Mouse (Mus musculus): Measurements from ENCODE around the gene Gm4707.
"Not testable (repeated sequence)": the region's sequence is repeated elsewhere in the genome, so short reads cannot be mapped to it uniquely, and the experiment has no call there.

Gene Gm4707

DNA sequence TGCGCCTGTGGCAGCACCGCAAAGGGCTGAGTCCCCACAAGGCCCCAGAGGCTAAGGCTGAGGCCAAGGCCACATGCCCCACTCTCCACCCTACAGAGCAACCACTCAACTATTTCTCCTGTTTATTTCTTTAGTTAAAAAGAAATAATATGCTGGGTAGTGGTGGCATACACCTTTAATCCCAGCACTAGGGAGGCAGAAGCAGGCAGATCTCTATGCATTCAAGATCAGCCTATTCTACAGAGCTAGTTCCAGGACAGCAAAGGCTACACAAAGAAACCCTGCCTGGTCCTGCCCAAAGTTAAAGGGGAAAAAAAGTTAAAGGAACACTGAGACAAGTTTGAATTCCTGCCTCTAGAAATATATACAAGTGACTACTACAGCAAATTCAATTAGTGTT is at the start of gene Gm4707:
TSS of gene Gm4707 (minus strand) at position 101 of the 400 bp plus-strand sequence.
- DNase-seq (ENCODE audit: low spot score): no peak

DNA sequence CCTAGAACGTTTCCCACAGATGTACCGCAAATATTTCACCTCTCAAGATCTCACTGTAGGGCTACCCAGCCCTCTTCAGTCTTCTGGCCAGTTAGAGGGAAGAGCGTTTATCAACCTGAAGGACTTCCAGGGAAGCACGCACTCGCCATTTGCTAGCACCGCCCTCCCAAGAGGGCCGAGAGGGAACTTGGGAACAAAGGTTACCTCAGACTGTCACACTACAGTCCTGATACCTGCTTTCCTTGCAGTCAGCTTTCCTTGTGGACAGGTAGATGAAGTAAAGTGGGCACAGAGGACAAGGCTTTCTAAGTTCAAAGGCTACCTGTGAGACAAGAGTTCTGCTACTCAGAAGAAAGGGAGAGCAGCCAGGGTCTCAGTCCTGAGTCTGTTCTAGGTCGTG is 47.1 kb upstream of the Gm4707 start:
- no peak for DNase-seq (ENCODE audit: low spot score)

DNA sequence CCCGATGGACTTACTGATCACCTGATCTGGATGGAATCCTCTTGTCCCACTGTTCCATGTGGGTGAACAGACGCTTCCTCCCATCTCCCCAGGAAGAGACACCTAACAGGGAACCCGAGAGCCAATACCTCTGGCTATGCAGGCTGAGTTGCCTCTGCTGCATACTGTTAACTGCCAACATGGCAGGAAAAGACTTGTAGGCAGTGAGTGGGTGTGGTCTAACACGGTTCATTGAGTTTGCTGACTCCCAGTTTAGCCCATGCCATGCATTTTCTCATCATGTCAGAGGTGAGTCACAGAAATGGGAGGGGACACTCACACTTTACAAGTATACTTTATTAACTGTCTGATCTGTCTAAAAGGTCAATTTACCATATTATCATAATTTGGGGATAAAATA is 36.1 kb upstream of the Gm4707 start:
- DNase-seq (ENCODE audit: low spot score): no peak

DNA sequence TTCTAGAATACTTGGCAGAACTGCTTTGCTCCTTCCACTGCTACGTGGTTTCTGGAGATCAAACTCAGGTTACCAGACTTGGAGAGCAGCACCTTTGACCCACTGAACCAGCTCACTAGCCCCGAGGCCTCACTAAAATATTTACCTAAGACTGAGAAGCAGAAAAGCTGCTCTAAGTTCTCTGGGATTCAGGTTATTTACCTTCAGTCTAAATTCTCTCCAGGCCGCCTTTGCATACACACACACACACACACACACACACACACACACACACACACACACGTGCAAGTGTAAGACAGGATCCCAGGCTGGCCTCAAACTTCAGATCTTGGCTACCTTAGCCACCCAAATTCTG is 31.6 kb upstream of the Gm4707 start:
- no peak for DNase-seq (ENCODE audit: low spot score)

DNA sequence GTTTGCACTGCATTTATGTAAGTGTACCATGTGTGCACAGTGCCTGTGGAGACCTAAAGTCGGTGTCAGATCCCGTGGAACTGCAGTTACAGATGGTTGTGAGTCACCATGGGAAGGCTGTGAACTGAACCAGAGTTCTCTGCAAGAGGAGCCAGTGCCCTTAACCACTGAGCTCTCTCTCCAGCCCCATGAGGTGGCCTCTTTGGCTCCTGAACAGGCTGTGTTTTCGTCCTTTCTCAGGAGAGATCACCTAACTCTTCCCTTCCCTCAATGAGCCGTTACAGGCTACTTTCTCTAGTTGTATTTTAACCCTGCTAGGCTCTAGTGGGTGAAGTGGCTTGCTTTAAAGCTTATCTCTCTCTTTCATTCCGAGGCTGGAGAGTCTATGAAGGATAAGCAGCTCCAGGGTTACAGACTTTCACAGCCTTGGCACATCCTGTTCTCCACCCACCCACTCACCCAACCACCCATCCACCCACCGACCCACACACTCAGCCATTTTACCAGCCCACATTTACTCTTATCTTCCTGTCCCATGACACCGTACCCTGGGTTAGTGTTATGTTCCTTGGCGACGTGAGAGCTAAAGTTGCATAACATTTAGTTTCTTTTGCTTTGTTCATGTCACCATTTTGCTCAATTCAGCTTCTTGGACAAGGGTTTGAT is 31.1 kb upstream of the Gm4707 start:
- DNase-seq (ENCODE audit: low spot score): peak; percentile 42

DNA sequence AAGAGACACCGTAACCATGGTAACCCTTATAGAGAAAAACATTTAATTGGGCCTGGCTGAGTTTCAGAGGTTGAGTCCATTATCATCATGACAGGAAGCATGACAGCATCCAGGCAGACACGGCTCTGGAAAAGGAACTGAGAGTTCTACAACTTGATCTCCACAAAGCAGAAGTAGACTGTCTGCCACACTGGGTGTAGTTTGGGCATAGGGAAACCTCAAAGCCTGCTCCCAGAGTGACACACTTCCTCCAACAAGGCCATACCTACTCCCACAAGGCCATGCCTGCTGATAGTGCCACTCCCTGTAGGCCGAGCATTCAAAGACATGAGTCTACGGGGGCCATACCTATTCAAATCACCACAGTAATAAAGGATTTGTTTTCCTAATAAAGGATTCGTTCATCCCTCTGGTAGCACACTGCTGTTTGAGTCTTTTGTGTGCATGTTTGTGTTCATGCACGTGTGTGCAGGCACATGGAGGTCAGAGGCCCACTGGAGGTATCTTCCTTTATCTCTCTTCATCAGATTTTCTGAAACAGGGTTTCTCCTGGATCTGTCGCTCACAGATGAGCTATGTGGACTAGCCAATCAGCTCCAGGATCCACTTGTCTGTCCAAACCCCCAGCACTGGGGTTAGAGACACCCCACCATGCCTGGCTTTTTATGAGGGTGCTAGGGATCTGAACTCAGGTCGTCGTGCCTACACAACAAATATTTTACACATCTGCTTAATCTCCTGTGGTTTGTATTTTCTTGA is 30.2 kb upstream of the Gm4707 start:
- DNase-seq (ENCODE audit: low spot score): peak; percentile 25

DNA sequence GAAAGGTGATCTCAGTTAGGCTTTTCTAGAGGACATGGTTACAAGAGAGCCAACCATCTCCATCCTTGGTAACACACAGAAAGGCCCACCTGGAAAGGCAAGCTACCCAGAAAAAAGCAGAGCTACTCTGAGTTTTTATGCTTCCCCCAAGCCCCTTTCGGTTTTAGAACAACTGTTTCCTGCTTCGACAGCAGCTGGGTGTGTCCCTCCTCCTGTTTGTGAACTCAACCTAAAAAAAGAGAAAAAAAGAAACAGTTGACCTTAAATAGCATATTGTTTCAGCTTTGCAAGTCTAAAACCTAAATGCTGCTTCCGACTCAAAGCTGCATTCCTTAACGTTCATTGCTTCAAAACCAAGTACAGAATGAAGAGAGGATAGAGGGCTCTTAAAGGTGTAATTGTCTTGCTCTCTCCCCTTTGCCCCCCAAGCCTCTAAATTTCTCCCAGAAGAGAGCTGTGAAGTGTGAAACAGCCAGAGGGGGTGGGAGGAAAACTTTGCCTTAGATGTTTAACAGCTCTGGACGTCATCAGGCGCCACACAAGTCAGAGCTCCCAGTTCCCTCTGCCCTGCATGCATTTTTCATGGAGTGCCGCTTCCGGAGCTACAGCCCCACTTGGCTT is 26.6 kb upstream of the Gm4707 start:
- DNase-seq (ENCODE audit: low spot score): peak; percentile 50

DNA sequence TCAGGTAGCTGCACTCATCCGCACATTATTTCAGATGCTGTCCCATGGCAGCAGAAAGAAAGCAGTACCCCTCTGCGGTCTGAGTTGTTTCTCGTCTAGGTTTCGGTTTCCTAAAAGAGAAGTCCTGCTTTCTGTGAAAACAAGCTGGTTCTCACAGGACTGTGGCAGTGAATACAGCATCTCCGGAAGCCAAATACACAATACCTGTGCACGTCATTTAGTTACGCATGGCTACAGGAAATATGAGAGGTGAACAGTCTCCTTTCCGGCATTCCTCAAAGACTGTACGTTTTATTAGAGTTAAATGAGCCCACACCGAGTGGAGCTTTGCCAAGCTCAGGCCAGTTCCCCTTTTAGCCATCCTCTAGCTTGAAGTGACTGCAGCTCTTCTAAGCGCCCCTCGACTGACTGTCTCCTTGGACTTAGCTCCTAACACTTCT is 26.1 kb upstream of the Gm4707 start:
- peak; percentile 68 for DNase-seq (ENCODE audit: low spot score)

DNA sequence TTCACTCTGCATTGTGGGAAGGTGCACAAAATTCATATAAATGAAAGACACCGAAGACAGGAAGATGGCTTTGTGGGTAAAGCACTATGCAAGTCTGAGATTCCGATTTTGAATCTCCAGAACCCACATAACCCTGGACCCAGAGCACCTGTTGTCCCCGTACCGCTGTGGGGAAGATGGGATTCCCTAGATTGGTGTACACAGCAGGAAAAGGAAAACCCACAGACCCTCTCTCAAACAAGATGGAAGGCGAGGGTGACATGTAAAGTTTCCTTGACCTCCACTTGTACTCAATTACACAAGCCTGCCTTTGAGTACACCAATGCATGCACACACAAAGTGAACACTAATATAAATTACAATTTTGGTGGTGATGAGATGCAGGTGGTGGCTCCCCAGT is 25.0 kb upstream of the Gm4707 start:
- no peak for DNase-seq (ENCODE audit: low spot score)

DNA sequence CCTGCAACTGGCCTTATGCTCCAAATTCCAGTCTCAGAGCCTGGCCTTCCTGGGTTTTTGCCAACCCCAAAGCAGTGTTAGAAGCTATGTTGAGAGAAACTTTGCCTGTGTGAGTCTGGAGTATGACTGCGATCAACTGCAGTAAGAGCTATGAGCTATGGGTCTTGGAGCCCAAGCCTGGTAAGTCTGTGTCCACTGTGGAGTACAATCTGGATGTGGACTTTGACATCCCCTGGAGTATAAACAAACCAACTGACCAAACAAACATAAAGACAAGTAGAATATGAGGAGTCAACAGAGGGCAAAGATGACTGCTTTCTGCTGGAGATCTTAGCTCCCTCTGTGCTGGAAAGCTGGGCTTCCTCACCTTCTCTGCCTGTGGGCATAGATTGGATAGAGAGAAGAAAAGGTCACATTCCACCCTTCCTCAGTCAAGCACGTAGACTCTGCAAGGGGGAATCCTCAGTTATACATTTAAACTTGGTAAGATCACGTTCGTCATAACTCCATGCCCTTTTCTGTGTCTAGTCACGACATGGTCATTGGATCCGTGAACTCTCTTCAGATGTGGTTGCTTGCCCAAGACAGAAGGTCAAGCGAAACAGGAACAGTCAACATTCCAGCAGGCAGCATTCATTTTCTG is 23.8 kb upstream of the Gm4707 start:
- DNase-seq (ENCODE audit: low spot score): no peak

DNA sequence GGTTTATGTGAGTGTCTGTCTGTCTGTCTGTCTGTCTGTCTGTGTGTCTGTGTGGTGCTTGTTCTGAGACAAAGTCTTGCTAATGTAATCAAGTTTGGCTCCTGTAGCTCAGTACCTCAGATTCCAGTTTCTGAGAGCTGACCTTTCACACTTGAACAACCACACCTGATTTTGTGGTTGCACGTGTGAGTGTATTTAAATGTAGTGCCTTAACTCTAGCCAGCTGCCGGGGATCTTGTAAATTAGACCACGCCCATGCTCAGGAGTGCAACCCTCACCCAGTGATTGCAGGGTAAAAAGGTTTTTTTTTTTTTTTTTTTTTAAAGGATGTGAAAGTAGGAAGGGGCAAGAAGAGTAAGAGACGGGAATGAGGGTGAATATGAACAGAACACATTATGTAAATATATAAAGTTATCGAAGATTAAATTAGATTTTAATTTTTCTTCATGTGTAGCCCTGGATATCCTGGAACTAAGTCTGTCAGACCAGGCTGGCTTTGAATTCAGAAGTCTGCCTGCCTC is 19.7 kb upstream of the Gm4707 start:
- DNase-seq (ENCODE audit: low spot score): peak; percentile 75

DNA sequence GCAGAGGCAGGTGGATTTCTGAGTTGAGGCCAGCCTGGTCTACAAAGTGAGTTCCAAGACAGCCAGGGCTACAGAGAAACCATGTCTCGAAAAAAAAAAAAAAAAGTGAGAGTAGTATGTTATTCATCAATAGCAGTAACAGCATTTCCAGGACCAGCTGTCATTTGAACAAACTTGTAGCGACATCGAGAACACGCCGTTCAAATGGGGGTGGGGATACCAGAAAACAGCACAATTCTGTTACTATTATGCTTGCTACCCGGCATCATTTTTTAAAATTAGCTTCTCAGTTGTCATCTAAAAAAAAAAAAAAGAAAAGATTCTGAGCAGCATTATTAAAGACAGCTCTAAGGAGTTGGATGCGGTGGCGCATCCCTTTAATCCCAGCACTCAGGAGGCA is 17.8 kb upstream of the Gm4707 start:
- DNase-seq (ENCODE audit: low spot score): no peak

DNA sequence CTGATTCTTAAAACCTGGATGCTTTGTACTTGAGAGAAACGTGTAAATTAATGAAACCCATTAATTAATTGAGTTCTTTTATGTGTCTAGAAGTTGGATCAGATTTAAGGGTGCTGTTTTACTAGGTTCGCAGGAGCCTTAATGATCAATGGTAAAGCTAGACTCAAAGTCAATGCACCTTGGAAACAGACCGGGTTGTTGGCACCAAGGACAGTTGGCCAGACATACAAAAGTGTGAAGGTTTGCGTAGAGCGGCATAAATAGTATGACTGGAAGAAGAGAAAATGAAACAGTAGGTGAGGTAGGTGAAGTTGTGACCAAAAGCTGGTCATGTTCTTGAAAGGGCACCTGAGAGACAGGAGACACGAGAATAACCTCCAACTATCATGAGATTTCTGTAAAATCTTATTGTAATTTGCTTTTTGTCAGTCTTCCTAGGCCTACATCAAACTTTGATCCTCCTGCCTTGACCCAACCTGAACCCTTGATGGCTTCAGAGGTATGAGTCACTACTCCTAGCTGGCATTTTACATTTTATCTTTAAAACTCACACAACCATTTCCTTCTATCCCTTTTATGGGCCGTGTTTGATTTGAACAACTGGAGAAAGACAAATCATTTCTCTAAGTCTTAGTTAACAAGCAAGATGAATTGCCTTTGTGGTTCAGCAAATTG is 16.8 kb upstream of the Gm4707 start:
- no peak for DNase-seq (ENCODE audit: low spot score)

DNA sequence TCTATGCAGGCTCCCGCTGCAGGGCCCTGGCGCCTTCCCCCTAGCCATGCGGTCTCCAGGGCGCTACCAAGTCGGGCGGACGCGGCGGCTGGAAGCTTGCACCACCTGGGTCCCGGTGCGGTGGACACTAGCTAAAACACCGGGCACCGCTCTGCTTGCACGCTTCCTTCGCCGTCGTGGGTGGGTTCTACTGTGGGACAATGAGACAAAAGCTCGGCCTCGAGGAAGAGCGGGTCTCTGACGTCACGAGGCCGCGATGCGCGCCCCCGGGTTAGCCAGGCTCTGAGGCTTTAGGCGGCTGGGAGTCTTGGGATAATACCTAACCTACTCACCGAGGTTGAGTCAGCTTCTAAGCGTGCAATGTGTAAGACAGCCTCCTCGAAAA is 16.0 kb upstream of the Gm4707 start:
- DNase-seq (ENCODE audit: low spot score): peak; percentile 49

DNA sequence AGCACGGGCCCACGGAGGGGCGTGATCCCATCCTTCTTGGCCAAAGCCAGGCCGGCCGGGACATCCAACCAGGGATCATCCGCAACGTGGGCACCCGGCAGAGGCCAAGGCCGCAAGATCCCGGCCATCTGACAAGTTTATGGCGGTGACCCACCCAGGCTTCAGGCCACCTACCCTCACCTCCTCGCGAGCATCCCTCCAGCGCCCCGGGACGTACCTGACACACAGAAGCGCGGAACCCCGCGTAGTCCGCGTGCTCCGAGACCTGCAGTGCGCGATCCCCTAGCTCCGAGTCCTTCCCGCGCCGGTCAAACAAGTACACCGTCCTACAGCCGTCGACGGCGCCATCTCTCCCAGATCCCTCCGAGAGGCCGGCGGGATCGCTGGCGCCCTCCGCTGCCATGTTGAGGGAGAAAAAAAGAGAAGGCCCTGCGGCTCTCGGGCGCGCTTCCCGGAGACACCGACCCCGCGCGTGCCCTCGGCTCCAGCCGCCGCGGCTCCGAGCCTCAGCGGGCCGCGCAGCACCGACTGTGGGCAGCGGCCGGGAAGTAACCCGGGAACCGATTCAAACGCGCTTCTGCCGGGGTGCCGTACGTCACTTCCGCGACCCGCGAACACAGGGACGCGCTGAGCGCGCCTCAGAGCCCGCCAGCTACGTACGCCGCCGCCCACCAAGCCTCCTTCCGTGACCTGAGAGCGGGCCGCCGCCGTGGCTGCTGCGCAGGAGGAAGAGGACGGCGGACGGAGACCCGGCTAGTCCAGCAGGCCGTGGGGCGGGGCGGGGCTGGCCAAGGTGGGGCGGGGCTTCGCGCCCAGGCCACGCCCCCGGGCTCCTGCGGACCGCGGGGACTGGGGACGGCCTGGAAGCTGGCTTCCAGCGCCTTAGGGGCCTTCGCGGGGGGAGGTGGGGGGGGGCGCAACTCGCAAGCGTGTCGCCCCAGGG is 15.3 kb upstream of the Gm4707 start, which contains the start of gene Smchd1:
TSS of gene Smchd1 (minus strand) at position 582 of the 943 bp plus-strand sequence.
- DNase-seq (ENCODE audit: low spot score): peak; percentile 96

DNA sequence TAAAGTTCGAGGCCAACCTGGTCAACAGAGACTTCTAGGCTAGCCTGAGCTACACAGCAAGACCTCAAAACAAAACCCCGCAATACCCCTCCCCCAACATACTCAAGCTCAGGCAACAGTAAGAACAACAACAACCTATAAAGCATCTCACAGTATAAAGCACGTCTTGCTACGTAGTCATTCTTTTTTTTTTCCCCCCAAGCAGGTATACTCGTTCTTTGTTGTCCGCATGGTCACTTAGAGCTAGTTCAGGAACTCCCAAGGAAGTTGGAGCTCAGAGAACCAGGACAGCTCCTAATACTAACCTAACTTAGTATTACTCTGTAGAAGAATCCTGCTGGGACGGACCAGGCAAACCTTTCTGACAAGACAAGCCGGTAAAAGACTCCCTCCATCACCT is 14.4 kb upstream of the Gm4707 start:
- no peak for DNase-seq (ENCODE audit: low spot score)

DNA sequence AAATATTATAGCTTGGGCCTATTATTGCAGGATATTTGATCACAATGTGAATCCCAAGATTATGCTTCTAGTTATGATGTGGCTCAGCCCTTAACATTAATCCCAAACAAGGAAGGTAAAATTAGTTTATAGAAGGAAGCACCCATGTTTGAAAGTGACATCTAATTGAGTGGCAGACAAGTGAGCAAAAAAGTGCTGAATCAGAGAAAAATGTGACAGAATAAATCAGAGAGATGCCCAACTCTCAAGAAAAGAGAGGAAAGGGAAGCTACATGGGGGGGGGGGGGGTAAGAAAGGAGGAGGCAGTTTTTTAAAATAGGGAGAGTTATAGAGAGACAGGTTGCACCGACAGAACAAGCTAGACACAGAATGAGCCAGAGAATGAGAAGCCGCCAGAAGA is 11.5 kb upstream of the Gm4707 start:
- DNase-seq (ENCODE audit: low spot score): no peak

DNA sequence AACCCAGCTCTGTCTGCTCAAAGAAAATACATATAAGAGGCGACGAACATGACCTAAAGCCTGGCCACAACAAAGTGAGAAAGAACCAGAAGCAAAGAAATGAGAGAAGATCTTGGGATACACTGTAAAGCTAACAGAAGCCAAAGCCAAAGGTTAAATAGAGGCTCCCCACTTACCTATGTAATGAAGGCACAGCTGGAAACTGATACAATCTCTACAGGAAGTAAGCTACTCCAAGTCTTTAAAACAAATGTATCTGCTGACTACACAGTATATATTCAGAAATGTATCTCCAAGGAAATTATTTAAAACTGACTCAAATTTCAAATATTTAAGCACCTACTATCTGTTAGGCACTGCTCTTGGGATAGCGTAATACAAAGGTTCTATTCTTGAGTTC is 594 bp upstream of the Gm4707 start:
- DNase-seq (ENCODE audit: low spot score): no peak

DNA sequence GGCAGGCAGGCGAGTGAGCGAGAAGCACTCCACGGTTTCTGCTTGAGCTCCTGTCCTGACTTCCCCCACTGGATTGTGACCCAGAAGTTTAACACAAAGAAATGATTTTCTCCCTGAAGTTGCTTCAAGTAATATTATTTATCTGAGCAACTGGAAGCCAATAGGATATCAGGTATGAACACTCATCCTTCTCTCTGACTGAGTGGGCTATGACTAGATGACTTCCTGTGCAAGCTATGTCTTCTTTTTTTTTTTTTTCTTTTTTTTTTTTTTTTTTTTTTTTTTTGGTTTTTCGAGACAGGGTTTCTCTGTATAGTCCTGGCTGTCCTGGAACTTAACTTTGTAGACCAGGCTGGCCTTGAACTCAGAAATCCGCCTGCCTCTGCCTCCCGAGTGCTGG is 2.4 kb downstream of the Gm4707 start:
- DNase-seq (ENCODE audit: low spot score): not testable (repeated sequence)

DNA sequence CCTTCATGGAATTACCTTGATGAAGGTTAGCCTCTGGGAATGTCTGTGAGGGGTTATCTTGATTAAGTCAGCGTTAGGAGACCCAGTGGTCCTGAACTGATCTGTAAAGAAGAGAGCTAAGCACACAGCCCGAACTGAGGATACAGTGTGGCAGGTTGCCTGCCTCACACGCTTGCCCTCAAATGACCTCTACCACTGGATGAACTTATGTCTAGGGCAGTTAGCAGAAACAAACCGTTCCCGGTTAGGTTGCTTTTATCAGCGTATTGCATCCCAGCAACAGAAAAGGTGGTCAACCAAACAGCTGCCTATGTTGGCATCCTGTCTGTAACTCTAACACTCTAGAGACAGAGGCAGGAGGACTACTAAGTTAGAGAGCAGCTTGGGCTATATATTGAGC is 14.5 kb downstream of the Gm4707 start:
- no peak for DNase-seq (ENCODE audit: low spot score)

DNA sequence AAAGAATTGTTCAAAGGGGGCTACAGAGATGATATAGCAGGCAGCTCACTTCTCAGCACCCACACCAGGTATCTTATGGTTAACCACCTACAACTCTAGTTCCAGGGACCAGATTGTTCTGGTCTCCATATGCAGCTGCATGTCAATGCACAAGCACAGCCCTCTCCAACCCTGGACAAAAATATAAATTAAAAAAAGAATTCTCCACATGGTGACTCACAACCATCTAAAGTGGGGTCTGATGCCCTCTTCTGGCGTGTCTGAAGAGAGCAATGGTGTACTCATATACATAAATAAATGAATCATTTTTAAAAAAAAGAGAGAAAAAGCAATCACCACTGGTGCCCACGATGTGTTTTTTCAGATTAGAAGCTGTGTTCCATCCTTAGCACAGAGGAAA is 15.0 kb downstream of the Gm4707 start:
- no peak for DNase-seq (ENCODE audit: low spot score)

Measured in lung, postnatal 25 days (tissue).